Mouse (Mus musculus): ENCODE results near the gene Wnt4. TPM values are rescaled to one million over a fixed set of nuclear protein-coding genes. Genes with fewer than 3 reads are reported as not detected.
A peak's percentile ranks its signal among the peaks of the same experiment; 100 is the strongest.

The Wnt4 gene
- polyA plus RNA-seq, 2 experiments, result 0.09 to 0.25 TPM

GRCm38 (mm10) chr4:137268541-137268940 is 8.7 kb upstream of the Wnt4 start:
- Histone ChIP-seq H3K27ac (no peak overlapping the region), H3K4me1 (replicated peaks; ENCODE audit: control insufficient read depth in 2 of 2, insufficient read depth in 2 of 2, low read length in 1 of 2) (no peaks in the 10 kb centered on the region), H3K27me3 (ENCODE audit: control insufficient read depth, insufficient read depth, low read length) (no peaks in the 10 kb centered on the region), H3K4me3 (ENCODE audit: insufficient read depth in 1 of 2, low read depth in 2 of 2, low read length in 2 of 2) (no peak overlapping the region), H3K9me3 (ENCODE audit: control insufficient read depth, low read length) (no peaks in the 10 kb centered on the region), H3K9ac (replicated peaks) (no peak overlapping the region), H3K36me3 (replicated peaks; ENCODE audit: control insufficient read depth, insufficient read depth, low read depth) (no peaks in the 10 kb centered on the region), H3K4me2 (ENCODE audit: low read depth) (no peak overlapping the region)
- WGBS (ENCODE audit: insufficient replicate concordance), result 66% methylated on average over 8 of the region's 8 CpGs
- DNase-seq (ENCODE audit: low read depth in 3 of 3, low spot score in 3 of 3) (no peak), ATAC-seq (ENCODE audit: insufficient read depth) (no peak)
- TF ChIP-seq EP300 (IDR thresholded peaks at IDR 0.05; ENCODE audit: low read depth) (no peak), CTCF (IDR thresholded peaks at IDR 0.05; ENCODE audit: low read depth) (no peak)

- no peak overlapping the region for H3K27ac ChIP-seq
- H3K4me1 ChIP-seq (replicated peaks; ENCODE audit: control insufficient read depth in 2 of 2, insufficient read depth in 2 of 2, low read length in 1 of 2), result no peaks in the 10 kb centered on the region
- no peaks in the 10 kb centered on the region for H3K36me3 ChIP-seq (replicated peaks; ENCODE audit: control insufficient read depth, insufficient read depth, low read depth)
- H3K4me3 ChIP-seq (ENCODE audit: insufficient read depth in 1 of 2, low read depth in 2 of 2, low read length in 2 of 2), result no peak overlapping the region
- H3K9me3 ChIP-seq (ENCODE audit: control insufficient read depth, low read length), result no peaks in the 10 kb centered on the region
- DNase-seq (ENCODE audit: low read depth in 3 of 3, low spot score in 3 of 3), result no peak
- H3K4me2 ChIP-seq (ENCODE audit: low read depth), result no peak overlapping the region
- TF ChIP-seq CTCF (IDR thresholded peaks at IDR 0.05; ENCODE audit: low read depth) (no peak), EP300 (IDR thresholded peaks at IDR 0.05; ENCODE audit: low read depth) (no peak)
- H3K27me3 ChIP-seq (ENCODE audit: control insufficient read depth, insufficient read depth, low read length), result peaks cover 16% of the 10 kb centered on the region
- WGBS (ENCODE audit: insufficient replicate concordance), result 71% methylated on average over 8 of the region's 8 CpGs
- no peak for ATAC-seq (ENCODE audit: insufficient read depth)
- H3K9ac ChIP-seq (replicated peaks), result no peak overlapping the region
Measured at GRCm38 (mm10) chr4:137271856-137272255, 5.4 kb upstream of the Wnt4 start.

DNA sequence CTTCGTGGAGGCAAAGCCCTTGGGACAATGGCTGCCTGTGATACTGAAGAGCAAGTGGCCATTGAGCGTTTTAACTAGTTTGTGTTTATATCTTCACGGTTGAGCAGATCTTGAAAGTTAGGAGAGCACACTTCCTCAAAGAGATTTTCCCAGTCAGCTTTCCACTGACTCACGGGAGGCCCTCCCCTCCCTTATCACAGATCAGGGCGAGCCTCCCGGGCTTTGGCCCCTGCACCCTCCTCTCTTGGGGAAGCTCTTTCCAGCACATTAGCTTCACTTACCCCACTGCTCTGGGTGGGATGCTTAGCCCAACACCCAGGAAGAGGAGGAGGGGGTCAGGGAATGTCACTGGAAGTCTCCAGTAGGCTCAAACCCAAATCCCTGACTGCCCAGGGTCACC is 3.0 kb upstream of the Wnt4 start:
- Histone ChIP-seq H3K27ac (no peak overlapping the region), H3K9me3 (ENCODE audit: control insufficient read depth, low read length) (no peaks in the 10 kb centered on the region)
- ATAC-seq (ENCODE audit: insufficient read depth), result no peak

GRCm38 (mm10) chr4:137276443-137277165 is 685 bp upstream of the Wnt4 start:
- H3K4me1 ChIP-seq (replicated peaks; ENCODE audit: control insufficient read depth in 2 of 2, insufficient read depth in 2 of 2, low read length in 1 of 2), result no peaks in the 10 kb centered on the region
- H3K4me2 ChIP-seq (ENCODE audit: low read depth), result peak overlapping the region; percentile 19
- TF ChIP-seq CTCF (IDR thresholded peaks at IDR 0.05; ENCODE audit: low read depth) (no peak), EP300 (IDR thresholded peaks at IDR 0.05; ENCODE audit: low read depth) (no peak)
- H3K9ac ChIP-seq (replicated peaks), result no peak overlapping the region
- peaks cover 50% of the 10 kb centered on the region for H3K27me3 ChIP-seq (ENCODE audit: control insufficient read depth, insufficient read depth, low read length)
- 3% methylated on average over 36 of the region's 46 CpGs for WGBS (ENCODE audit: insufficient replicate concordance)
- peak overlapping the region in 1 of 2 experiments; percentile 21; a peak in 2 of 4 replicates for H3K4me3 ChIP-seq (ENCODE audit: insufficient read depth in 1 of 2, low read depth in 2 of 2, low read length in 2 of 2)
- no peak overlapping the region for H3K27ac ChIP-seq
- DNase-seq (ENCODE audit: low read depth in 3 of 3, low spot score in 3 of 3) (no peak), ATAC-seq (ENCODE audit: insufficient read depth) (no peak)
- no peaks in the 10 kb centered on the region for H3K36me3 ChIP-seq (replicated peaks; ENCODE audit: control insufficient read depth, insufficient read depth, low read depth)
- no peaks in the 10 kb centered on the region for H3K9me3 ChIP-seq (ENCODE audit: control insufficient read depth, low read length)

More for the DNA sequence above, 3.0 kb upstream of the Wnt4 start:
- H3K4me1 ChIP-seq (replicated peaks; ENCODE audit: control insufficient read depth in 2 of 2, insufficient read depth in 2 of 2, low read length in 1 of 2), result no peaks in the 10 kb centered on the region
- no peak for DNase-seq (ENCODE audit: low read depth in 3 of 3, low spot score in 3 of 3)
- H3K4me2 ChIP-seq (ENCODE audit: low read depth), result no peak overlapping the region
- WGBS (ENCODE audit: insufficient replicate concordance), result 10% methylated on average over 6 of the region's 6 CpGs
- no peak overlapping the region for H3K4me3 ChIP-seq (ENCODE audit: insufficient read depth in 1 of 2, low read depth in 2 of 2, low read length in 2 of 2)
- peaks cover 40% of the 10 kb centered on the region for H3K27me3 ChIP-seq (ENCODE audit: control insufficient read depth, insufficient read depth, low read length)
- no peak overlapping the region for H3K9ac ChIP-seq (replicated peaks)
- no peaks in the 10 kb centered on the region for H3K36me3 ChIP-seq (replicated peaks; ENCODE audit: control insufficient read depth, insufficient read depth, low read depth)
- no peak for TF ChIP-seq EP300 (IDR thresholded peaks at IDR 0.05; ENCODE audit: low read depth)
- no peak for TF ChIP-seq CTCF (IDR thresholded peaks at IDR 0.05; ENCODE audit: low read depth)

DNA sequence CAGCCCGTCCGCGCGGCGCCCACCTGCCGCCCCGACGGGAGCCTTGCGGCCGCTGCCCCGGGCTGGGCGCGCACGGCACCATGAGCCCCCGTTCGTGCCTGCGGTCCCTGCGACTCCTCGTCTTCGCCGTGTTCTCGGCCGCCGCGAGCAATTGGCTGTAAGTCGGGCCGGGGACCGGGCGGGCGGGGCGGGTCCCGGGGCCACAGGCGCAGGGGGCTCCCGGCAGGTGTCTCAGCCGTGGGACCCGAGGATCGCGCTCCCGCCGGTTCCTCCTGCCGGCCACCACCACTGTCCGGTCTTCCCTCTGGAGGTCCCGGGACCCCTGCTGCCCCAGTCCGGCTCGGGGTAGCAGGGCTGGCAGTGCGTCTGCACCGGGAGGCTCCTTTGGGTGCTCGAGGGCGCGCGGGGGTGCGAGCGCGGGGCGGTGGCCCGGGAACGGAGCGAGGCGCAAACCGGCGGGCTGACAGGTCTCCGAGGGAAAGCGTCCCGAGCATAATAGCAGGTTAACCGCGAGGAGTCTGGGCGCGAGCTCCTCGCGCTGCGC is 383 bp downstream of the Wnt4 start:
- WGBS (ENCODE audit: insufficient replicate concordance), result 1% methylated on average over 70 of the region's 71 CpGs
- no peaks in the 10 kb centered on the region for H3K4me1 ChIP-seq (replicated peaks; ENCODE audit: control insufficient read depth in 2 of 2, insufficient read depth in 2 of 2, low read length in 1 of 2)
- no peaks in the 10 kb centered on the region for H3K36me3 ChIP-seq (replicated peaks; ENCODE audit: control insufficient read depth, insufficient read depth, low read depth)
- TF ChIP-seq EP300 (IDR thresholded peaks at IDR 0.05; ENCODE audit: low read depth) (no peak), CTCF (IDR thresholded peaks at IDR 0.05; ENCODE audit: low read depth) (no peak)
- H3K4me2 ChIP-seq (ENCODE audit: low read depth), result peak overlapping the region; percentile 19
- peak overlapping the region in 1 of 2 experiments; percentile 21; a peak in 2 of 4 replicates for H3K4me3 ChIP-seq (ENCODE audit: insufficient read depth in 1 of 2, low read depth in 2 of 2, low read length in 2 of 2)
- peaks cover 54% of the 10 kb centered on the region for H3K27me3 ChIP-seq (ENCODE audit: control insufficient read depth, insufficient read depth, low read length)
- no peak overlapping the region for H3K27ac ChIP-seq
- no peaks in the 10 kb centered on the region for H3K9me3 ChIP-seq (ENCODE audit: control insufficient read depth, low read length)
- H3K9ac ChIP-seq (replicated peaks), result no peak overlapping the region
- ATAC-seq (ENCODE audit: insufficient read depth), result no peak
- no peak for DNase-seq (ENCODE audit: low read depth in 3 of 3, low spot score in 3 of 3)
